Mouse (Mus musculus) liver, embryonic 14.5 days (tissue): Measurements from ENCODE around the gene Sik3. TPM values are rescaled to one million over a fixed set of nuclear protein-coding genes. Genes with fewer than 3 reads are reported as not detected.

ENCODE experiments used
- ATAC-seq: fragments of 200-750 bp; cut with Nextera tagmentation; 2 replicates; pipeline ENCODE4 v1.8.0; 2017; ENCODE audit warnings: moderate number of reproducible peaks, mild to moderate bottlenecking, moderate library complexity; ENCODE audit not compliant: insufficient read depth
- DNase-seq, 3 experiments: peaks; one replicate each; pipeline ENCODE4 v3.0.0-alpha.2; 2012 to 2013; ENCODE audit warnings: low read depth in 3 of 3, low spot score in 3 of 3
- H3K27ac ChIP-seq: fragments of 300-500 bp; sonication (generic); 2 replicates; pipeline ENCODE4 v1.5.1; 2014; ENCODE audit warnings: moderate library complexity, mild to moderate bottlenecking, control low read depth, inconsistent platforms
- H3K27me3 ChIP-seq: fragments of 300-500 bp; sonication (generic); 2 replicates; pipeline ENCODE4 v1.6.1; 2014; ENCODE audit warnings: mild to moderate bottlenecking, low read length, moderate library complexity; ENCODE audit not compliant: control insufficient read depth, insufficient read depth
- H3K36me3 ChIP-seq: fragments of 300-500 bp; sonication (generic); replicated peaks from 2 replicates; pipeline ENCODE4 v1.6.1; 2014; ENCODE audit warnings: low read depth; ENCODE audit not compliant: control insufficient read depth, insufficient read depth
- H3K4me1 ChIP-seq, 2 experiments: fragments of 200-500 bp in 1 of 2; fragments of 300-500 bp in 1 of 2; sonication (generic) in 1 of 2; replicated peaks; 2 replicates each; pipeline ENCODE4 v1.6.1; 2012 to 2014; ENCODE audit warnings: antibody characterized with exemption in 1 of 2, inconsistent platforms in 1 of 2, low read length in 1 of 2; ENCODE audit not compliant: control insufficient read depth in 2 of 2, insufficient read depth in 2 of 2
- H3K4me2 ChIP-seq: fragments of 300-500 bp; sonication (generic); 2 replicates; pipeline ENCODE4 v1.6.1; 2014; ENCODE audit warnings: low read depth, mild to moderate bottlenecking, control low read depth, moderate library complexity
- H3K4me3 ChIP-seq, 2 experiments: fragments of 200-500 bp in 1 of 2; fragments of 300-500 bp in 1 of 2; sonication (generic) in 1 of 2; 2 replicates each; pipeline ENCODE4 v1.5.1; 2012 to 2014; ENCODE audit warnings: low read depth in 2 of 2, low read length in 2 of 2, mild to moderate bottlenecking in 2 of 2, control low read depth in 1 of 2, inconsistent platforms in 1 of 2, moderate library complexity in 1 of 2; ENCODE audit not compliant: insufficient read depth in 1 of 2
- H3K9ac ChIP-seq: fragments of 300-500 bp; sonication (generic); replicated peaks from 2 replicates; pipeline ENCODE4 v1.6.1; 2014; ENCODE audit warnings: mild to moderate bottlenecking, control low read depth, moderate library complexity
- H3K9me3 ChIP-seq: fragments of 300-500 bp; sonication (generic); 2 replicates; pipeline ENCODE4 v1.6.1; 2016; ENCODE audit warnings: low read length, mixed read lengths; ENCODE audit not compliant: control insufficient read depth
- CTCF ChIP-seq: IDR thresholded peaks from 2 replicates; pipeline ENCODE4 v1.5.1; 2016; ENCODE audit warnings: antibody characterized with exemption, low read depth, control low read depth
- EP300 ChIP-seq: IDR thresholded peaks from 2 replicates; pipeline ENCODE4 v1.6.1; 2016; ENCODE audit warnings: antibody characterized with exemption, low read depth
- WGBS: fragments of 180-500 bp; shearing (Covaris S2); extraction: QIAGEN DNeasy Blood & Tissue Kit; methylation state at CpG from one replicate; pipeline ENCODE4 v1.1.7; 2014; ENCODE audit not compliant: insufficient replicate concordance; 5-methylcytosine and 5-hydroxymethylcytosine counted together
- polyA plus RNA-seq, 2 experiments: library from polyadenylated mRNA; depleted of rRNA in 1 of 2; stranded (reverse) in 1 of 2; unstranded in 1 of 2; fragments of >200 nt; fragmentation: Nextera tagmentation in 1 of 2; extraction: Ambion mirVana in 1 of 2; gene quantifications; 2 replicates each; pipeline versions ENCODE4 v1.2.1 to v1.2.3; 2012 to 2014

The Sik3 gene
- polyA plus RNA-seq, 2 experiments = 2.1 to 3.0 TPM

DNA sequence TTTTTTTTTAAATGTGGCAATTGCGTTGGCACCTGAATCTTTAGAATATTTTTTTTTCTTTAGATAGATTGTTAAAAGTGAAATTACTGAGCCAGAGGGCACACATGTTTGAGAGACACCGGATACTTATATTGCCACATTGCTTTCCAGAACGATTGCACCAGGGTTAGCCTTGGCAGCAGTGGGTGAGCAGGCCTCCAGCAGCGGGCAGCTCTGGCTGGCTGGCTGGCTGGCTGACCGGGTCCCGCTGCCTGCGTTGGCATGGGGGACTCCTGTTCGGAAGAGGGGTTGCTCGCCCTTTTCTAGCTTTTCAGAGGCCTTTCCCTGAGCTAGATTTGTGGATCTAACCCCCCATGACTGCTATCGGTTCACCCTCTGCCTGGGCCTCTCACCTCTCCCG lies 11.0 kb downstream of the Sik3 start:
- no peak overlapping the region for H3K27ac ChIP-seq
- H3K9ac ChIP-seq = no peak overlapping the region
- no peak for ATAC-seq
- no peak for TF ChIP-seq CTCF
- TF ChIP-seq EP300 = no peak
- no peaks in the 10 kb centered on the region for H3K27me3 ChIP-seq
- 83% methylated on average over 11 of the region's 11 CpGs for WGBS
- H3K36me3 ChIP-seq = no peaks in the 10 kb centered on the region; the same call in 1 of the 2 replicates
- H3K4me2 ChIP-seq = no peak overlapping the region
- no peak for DNase-seq
- no peak overlapping the region for H3K4me3 ChIP-seq
- H3K9me3 ChIP-seq = no peaks in the 10 kb centered on the region
- H3K4me1 ChIP-seq = no peaks in the 10 kb centered on the region; a peak in 1 of 4 replicates

DNA sequence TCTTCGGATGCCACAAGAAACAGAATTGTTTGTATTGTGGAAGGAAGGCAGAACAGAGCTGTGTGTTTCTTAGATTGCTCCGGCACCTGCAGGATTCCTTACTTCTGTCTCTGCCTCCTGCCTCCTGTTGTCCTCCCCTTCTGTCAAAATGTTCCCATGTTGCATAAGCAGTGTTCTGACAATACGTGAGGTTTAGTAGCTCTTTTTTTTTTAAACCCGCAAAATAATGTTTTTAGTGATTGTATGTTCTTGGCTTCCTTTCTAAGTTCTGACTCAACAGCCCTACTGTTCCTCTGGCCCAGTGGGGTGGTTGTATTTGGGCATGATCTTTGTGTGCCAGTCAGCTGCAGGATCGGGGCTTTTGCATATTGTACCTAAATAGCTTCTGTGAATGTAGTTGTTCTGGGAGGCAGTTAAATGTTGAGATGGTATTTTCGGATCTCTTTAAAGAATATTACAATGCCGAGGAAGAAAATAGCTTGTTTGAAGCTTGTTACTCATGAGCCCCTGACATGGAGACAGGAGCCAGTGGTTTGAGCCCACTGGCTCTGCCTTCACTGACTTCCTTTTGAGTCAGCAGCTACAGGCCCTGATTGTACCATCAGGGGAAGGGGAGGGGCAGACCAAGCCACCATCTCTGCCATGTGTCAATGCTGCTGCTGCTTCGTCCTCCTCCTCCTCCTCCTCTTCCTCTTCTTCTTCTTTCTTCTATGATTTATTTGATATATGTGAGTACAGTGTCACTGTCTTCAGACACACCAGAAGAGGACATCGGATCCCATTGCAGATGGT lies 13.6 kb downstream of the Sik3 start:
- H3K9ac ChIP-seq = no peak overlapping the region
- H3K4me2 ChIP-seq = no peak overlapping the region
- no peak for DNase-seq
- no peak overlapping the region for H3K4me3 ChIP-seq
- no peak for TF ChIP-seq CTCF
- TF ChIP-seq EP300 = no peak
- H3K4me1 ChIP-seq = no peaks in the 10 kb centered on the region; a peak in 1 of 4 replicates
- no peak overlapping the region for H3K27ac ChIP-seq
- ATAC-seq = no peak
- no peaks in the 10 kb centered on the region for H3K27me3 ChIP-seq
- H3K36me3 ChIP-seq = no peaks in the 10 kb centered on the region
- 73% methylated on average over 9 of the region's 9 CpGs for WGBS
- H3K9me3 ChIP-seq = no peaks in the 10 kb centered on the region

GRCm38 (mm10) chr9:46027994-46028393 lies 15.4 kb downstream of the Sik3 start:
- Histone ChIP-seq H3K4me1 (peaks cover 0 to under 1% of the 10 kb centered on the region in 2 experiments; a peak in 1 of 4 replicates), H3K27me3 (no peaks in the 10 kb centered on the region), H3K9ac (no peak overlapping the region), H3K4me3 (no peak overlapping the region), H3K9me3 (no peaks in the 10 kb centered on the region), H3K36me3 (no peaks in the 10 kb centered on the region), H3K27ac (no peak overlapping the region), H3K4me2 (no peak overlapping the region)
- 45% methylated on average over 8 of the region's 8 CpGs for WGBS
- DNase-seq (no peak), ATAC-seq (no peak)
- TF ChIP-seq EP300 (no peak), CTCF (no peak)

DNA sequence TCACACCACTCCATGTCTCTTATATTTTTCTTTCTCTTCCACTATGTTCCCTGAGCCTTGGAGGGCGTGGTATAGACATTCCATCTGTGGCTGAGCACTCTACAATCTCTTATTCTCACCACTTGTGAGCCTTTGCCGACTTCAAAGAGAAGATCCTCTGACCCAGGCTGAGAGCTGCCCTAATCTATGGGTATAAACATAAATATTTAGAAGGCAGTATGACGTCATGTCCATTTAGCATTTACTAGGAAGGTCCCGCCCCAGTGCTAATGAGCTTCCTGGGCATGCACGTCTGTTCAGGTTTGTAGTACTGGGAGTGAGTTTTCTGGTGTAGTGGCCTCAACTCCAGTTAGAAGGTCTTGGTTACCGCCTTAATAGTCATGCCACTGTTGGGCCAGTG lies 16.9 kb downstream of the Sik3 start:
- ATAC-seq (no peak), DNase-seq (no peak)
- Histone ChIP-seq H3K36me3 (no peaks in the 10 kb centered on the region), H3K9ac (no peak overlapping the region), H3K4me3 (no peak overlapping the region), H3K27ac (no peak overlapping the region), H3K4me1 (peaks cover 0 to 6% of the 10 kb centered on the region in 2 experiments; a peak in 1 of 4 replicates), H3K4me2 (no peak overlapping the region), H3K9me3 (no peaks in the 10 kb centered on the region), H3K27me3 (no peaks in the 10 kb centered on the region)
- WGBS = 66% methylated on average over 6 of the region's 6 CpGs
- TF ChIP-seq EP300 = no peak
- TF ChIP-seq CTCF = no peak

DNA sequence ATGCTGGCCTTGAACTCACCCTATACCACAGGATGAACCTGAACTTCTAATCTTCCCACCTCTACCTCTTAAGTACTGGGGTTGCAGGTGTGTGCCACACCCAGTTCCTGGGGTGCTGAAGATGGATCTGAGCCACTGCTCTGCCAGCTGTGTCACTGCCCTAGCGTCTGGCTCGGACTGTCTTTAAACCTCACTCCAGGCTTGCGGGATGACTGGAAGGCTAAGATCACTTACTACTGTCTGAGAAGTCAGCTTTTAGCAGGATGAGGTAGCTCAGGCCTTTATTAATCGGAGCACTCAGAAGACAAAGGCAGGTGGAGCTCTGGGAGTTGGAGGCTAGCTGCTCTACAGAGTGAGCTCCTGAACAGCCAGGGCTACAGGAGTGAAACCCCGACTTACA lies 17.6 kb downstream of the Sik3 start:
- DNase-seq (no peak), ATAC-seq (no peak)
- no peak overlapping the region for H3K27ac ChIP-seq
- no peaks in the 10 kb centered on the region for H3K36me3 ChIP-seq
- peaks cover 0 to 6% of the 10 kb centered on the region in 2 experiments; a peak in 1 of 4 replicates for H3K4me1 ChIP-seq
- no peak overlapping the region for H3K9ac ChIP-seq
- TF ChIP-seq EP300 = no peak
- TF ChIP-seq CTCF = no peak
- H3K4me3 ChIP-seq = no peak overlapping the region
- H3K4me2 ChIP-seq = no peak overlapping the region
- 76% methylated on average over 5 of the region's 5 CpGs for WGBS
- H3K27me3 ChIP-seq = no peaks in the 10 kb centered on the region
- no peaks in the 10 kb centered on the region for H3K9me3 ChIP-seq
